Mouse (Mus musculus) liver, adult 10 weeks (tissue): ENCODE data around the gene Wdr62. TPM values are rescaled to one million over a fixed set of nuclear protein-coding genes. Genes with fewer than 3 reads are reported as not detected.

ENCODE experiments used
- polyA plus RNA-seq: library from polyadenylated mRNA; stranded (reverse); fragments of 350-450 nt; fragmentation: Illumina TruSeq; extraction: RNeasy Lipid Tissue Mini Kit (QIAGEN cat#74804); gene quantifications from one replicate; pipeline ENCODE4 v1.2.3, GENCODE M21; 2014; ENCODE audit warnings: low read depth, low replicate concordance

Gene Wdr62
- 0.42 TPM for polyA plus RNA-seq

GRCm38 (mm10) chr7:30279951-30280669 lies at the start of gene Wdr62, which contains the start of gene Thap8:
Wdr62 (minus strand) TSS chr7:30280419.
Thap8 (plus strand) TSS chr7:30280094.

DNA sequence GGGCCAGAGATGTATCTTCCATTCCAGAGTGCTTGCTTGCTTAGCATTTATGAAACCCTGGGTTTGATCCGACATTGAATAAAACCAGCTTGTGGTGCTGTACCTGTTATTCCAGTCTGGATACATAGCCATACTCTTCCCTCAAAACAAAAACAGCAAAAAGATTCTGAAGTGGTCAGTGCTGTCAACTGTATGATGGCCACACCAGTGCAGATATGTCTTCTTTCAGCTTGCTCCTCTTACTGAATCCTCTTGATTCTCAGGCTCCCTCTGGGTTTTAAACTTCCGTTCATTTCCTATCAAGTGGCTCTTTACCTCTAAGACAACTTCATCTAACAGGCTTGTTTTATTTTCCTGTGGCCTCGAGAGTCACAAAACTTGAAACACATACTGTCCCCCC lies 43.6 kb upstream of the Wdr62 start, which contains the start of gene Sdhaf1:
TSS of gene Sdhaf1 (minus strand) at position 101 of the 400 bp plus-strand sequence.

DNA sequence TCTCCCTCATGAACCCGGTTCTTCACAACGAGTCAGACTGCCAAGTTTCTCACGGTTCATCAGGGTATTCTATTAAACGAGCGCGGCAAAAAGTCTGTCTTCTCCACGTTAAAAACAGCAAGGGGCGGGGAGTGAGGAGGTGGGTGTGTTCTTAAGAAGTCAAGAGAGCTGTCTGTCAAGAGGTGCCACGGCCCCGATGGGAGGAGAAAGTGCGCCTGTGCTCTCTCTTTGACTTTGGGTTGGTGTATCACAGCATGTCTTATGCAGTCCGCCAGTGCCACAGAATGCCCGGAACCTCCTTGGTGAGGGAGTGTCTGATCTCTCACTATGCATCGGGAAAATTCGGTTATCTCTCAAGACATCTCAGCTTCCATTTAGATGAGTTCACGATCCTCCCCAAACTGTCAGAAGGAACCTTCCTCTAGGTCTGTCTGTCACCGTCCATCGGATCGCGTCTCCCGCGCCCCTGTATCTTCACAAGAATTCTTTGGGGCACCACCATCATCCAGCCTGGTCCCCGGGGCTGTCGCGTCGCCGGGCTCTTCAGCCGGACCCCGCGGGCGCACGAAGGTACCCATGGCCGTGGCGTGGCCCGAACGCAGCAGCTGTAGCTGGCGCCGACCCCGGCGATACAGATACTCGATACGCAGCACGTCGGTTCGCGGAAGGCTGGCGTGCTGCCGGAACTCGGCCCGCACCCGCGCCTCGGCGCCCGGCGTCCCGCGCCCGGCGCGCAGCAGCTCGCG lies 41.5 kb upstream of the Wdr62 start, which contains the start of gene E130208F15Rik:
TSS of gene E130208F15Rik (plus strand) at position 202 of the 746 bp plus-strand sequence.

GRCm38 (mm10) chr7:30314721-30315155 lies 34.5 kb upstream of the Wdr62 start, which contains the start of gene Syne4:
Syne4 (plus strand) TSS chr7:30314807.

DNA sequence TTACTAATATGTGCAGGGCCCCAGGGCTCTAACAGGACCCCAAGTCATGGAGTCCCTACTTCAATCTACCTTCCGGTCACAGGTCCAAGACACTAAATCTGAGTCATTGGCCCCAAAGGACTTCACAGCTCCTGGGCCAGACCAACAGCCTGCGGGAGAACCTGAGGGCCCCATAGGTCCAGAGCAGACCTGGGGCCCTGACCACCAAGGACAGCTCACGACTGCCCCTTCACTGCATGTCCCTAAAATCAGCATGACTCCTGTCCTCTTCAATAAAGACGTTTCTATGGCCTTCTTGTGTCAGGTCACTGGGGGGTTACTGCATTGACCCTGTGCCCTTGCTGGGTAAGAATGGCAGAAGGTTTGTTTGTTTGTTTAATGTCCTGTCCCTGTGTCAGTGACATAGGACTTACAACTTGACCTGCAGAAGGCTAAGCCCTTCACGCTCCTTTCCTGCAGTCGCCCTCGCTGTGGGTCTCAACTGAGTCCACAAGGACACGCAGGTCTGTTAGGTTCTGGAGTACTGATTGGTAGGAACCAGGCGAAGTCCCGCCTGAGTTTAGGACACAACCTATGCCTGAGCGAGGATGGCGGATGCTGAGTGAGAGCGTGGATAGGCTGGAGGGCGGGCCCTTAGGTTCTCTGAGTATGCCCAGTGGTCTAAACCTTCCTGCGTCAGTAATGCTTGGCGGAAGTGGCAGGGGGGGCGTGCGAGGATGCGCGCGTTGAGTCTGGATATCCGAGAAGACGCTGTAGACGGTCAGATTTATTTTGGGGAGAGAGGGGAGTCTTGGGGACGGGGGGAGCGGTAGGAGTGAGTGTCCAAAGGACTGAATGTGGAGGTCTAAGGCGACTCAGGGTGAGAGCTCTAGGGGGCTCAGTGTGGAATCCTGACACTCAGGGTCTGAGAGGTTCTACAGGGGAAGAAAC lies 28.1 kb upstream of the Wdr62 start, which contains the start of gene Alkbh6:
TSS of gene Alkbh6 (plus strand) at position 642 of the 930 bp plus-strand sequence.

GRCm38 (mm10) chr7:30291215-30292131 lies 11.3 kb upstream of the Wdr62 start, which contains the start of gene Clip3:
Clip3 (plus strand) TSS chr7:30291728.

DNA sequence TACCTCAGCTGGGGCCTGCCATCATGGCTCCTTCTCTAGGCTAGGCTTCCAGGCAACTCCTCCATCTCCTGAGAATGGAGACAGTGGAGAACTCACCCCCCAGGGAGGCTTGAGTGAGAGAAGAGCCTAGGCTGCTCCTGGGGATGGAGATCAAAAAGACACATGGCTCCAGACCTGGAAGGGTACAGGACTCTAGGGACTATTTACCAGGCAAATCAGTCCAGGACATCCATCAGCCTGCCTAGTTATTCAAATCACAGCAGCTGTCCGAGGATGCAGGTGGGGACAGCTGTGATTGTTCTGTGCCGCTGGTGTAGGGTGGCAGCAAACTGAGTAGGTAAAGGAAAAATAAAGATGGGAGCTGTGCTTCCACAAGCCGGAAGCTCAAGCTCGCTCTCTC lies 44.6 kb downstream of the Wdr62 start, which contains the start of gene Ovol3:
TSS of gene Ovol3 (minus strand) at position 101 of the 400 bp plus-strand sequence.

DNA sequence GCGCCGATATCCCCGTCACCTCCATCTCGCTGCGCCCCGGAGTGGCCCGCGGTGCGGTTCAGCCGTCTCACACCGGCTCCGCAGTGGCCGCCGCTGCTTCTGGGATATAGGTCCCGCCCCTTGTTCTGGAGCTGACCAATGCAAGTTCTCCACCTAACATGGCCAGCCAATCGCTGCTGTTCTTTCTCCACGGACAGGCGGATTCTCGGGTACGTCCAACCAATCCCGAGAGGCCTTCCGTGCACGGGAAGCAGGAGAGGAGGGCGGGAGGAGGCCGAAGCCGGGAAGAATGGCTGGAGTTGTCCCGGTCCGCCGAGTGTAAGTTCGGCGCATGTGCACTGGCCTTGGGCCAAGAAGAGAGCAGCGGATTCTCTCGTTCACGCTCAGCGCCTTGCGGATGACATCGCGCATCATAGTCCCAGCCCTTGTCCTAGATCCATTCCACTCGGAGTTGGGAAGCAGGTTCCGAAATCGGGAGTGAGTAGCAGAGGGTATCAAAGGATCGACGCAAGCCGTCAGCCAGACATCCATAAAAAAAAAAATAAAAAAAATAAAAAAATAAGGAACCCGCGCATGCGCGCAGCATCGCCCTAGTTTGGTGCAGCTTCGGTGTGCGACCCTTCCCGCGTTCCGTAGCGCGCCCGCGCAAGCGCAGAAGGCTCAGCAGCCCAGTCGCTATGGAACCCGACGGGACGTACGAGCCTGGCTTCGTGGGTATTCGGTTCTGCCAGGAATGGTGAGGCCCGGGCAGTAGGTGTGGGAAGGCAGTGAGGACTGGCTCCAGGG lies 48.4 kb downstream of the Wdr62 start, which contains the start of the genes Polr2i and Tbcb:
TSS of gene Polr2i (plus strand) at position 280 of the 786 bp plus-strand sequence.
TSS of gene Tbcb (minus strand) at position 604 of the 786 bp plus-strand sequence.

DNA sequence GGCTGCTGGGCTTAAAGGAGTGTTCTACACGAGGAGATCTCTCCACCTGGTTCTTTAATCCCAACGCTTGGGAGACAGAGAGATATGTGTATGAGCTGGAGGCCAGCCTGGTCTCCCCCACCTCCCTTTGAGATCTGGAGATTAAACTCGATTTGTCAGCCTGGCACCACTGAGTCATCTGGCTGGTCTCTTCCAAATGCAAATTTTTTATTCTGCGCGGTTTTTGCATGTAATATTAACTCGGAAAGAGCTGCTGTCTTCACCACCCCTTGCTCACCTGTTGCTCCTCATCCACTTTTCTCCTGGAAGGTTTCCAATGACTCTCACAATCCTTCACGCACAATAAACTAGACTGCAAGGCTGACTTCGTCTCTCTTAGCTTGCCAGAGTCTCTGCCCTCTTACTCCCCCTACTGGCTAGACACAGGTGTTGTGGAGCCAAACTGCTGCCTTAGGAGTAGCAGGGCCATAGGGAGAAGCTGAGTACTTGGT lies 81.7 kb downstream of the Wdr62 start, which contains the start of gene Capns1:
TSS of gene Capns1 (minus strand) at position 331 of the 491 bp plus-strand sequence.

Other genes with a start within 250 kb of the Wdr62 start
- 1.3 TPM for gene Zfp14, start 229.0 kb downstream of the Wdr62 start, polyA plus RNA-seq
- not detected for gene Zfp82, start 207.5 kb downstream of the Wdr62 start, polyA plus RNA-seq
- gene Gm26920, start 190.0 kb downstream of the Wdr62 start, polyA plus RNA-seq, result not detected
- gene Zfp566, start 189.9 kb downstream of the Wdr62 start, polyA plus RNA-seq, result 0.61 TPM
- 42.8 TPM for gene Zfp260, start 185.6 kb downstream of the Wdr62 start, polyA plus RNA-seq
- not detected for gene Zfp382, start 158.5 kb downstream of the Wdr62 start, polyA plus RNA-seq
- gene Zfp146, start 110.7 kb downstream of the Wdr62 start, polyA plus RNA-seq, result 14.9 TPM
- gene Cox7a1, start 96.3 kb downstream of the Wdr62 start, polyA plus RNA-seq, result not detected
- gene Capns1, start 81.6 kb downstream of the Wdr62 start, polyA plus RNA-seq, result 38.4 TPM
- 3.8 TPM for gene Polr2i, start 48.5 kb downstream of the Wdr62 start, polyA plus RNA-seq
- 5.2 TPM for gene Tbcb, start 48.1 kb downstream of the Wdr62 start, polyA plus RNA-seq
- gene Ovol3, start 44.7 kb downstream of the Wdr62 start, polyA plus RNA-seq, result not detected
- gene Thap8, start 325 bp downstream of the Wdr62 start, polyA plus RNA-seq, result not detected
- gene Clip3, start 11.3 kb upstream of the Wdr62 start, polyA plus RNA-seq, result 0.19 TPM
- gene Alkbh6, start 28.3 kb upstream of the Wdr62 start, polyA plus RNA-seq, result 1.9 TPM
- gene Syne4, start 34.4 kb upstream of the Wdr62 start, polyA plus RNA-seq, result not detected
- 0.50 TPM for gene E130208F15Rik, start 41.3 kb upstream of the Wdr62 start, polyA plus RNA-seq
- gene Sdhaf1, start 43.5 kb upstream of the Wdr62 start, polyA plus RNA-seq, result 2.9 TPM
- 0.85 TPM for gene Lrfn3, start 82.4 kb upstream of the Wdr62 start, polyA plus RNA-seq
- gene Tyrobp, start 133.3 kb upstream of the Wdr62 start, polyA plus RNA-seq, result 6.5 TPM
- not detected for gene Hcst, start 139.4 kb upstream of the Wdr62 start, polyA plus RNA-seq
- not detected for gene Nfkbid, start 141.3 kb upstream of the Wdr62 start, polyA plus RNA-seq
- gene Aplp1, start 165.1 kb upstream of the Wdr62 start, polyA plus RNA-seq, result not detected
- not detected for gene Kirrel2, start 177.3 kb upstream of the Wdr62 start, polyA plus RNA-seq
- not detected for gene Nphs1, start 177.9 kb upstream of the Wdr62 start, polyA plus RNA-seq
- gene Prodh2, start 213.2 kb upstream of the Wdr62 start, polyA plus RNA-seq, result 10.0 TPM